Mouse (Mus musculus) brain, adult 2 months (tissue): ENCODE results near the gene Tarbp2.

ENCODE experiments used
- DNase-seq: peaks from one replicate; pipeline ENCODE4 v3.0.0; 2011; ENCODE audit warnings: low read depth, low spot score

Gene Tarbp2

DNA sequence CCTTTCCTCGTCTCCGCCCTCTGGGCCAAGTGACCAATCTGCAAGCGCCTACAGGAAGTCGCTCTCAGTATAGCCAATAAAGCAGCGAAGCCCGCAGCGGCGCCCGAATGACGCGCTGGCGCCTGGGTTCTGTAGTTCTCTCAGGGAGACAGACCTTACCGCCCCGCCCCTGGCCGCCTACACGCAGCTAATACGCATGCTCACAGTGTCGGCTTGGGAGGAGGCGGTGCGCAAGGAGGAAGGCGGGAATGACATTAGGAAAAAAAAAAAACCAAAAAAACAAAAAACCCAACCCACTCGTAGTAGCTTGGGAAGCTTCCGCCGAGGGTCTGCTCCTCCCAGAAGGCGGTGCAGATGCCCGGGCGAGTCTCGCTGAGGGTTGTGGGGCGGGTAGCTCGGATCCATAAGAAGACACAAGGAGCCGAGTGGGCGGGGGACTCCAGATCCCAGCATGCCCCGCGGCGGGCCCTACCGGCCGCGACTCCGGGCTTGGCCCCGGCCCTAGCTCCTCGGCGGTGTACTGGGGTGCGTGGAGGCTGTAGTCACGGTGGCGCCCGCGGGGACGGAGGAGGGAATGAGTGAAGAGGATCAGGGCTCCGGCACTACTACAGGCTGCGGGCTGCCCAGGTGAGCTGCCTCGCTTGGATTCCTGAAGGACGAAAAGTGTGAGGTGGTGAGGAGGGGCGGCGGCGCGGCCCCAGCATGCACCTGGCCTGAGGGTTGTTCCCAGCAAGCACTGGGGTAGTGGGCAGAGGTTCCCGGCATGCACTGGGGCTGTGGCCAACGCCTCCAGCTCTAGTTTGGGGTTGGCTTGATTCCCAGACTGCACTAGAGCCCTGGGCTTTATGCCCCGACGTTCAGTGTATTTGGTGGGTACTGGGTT, at the start of gene Tarbp2:
TSS of gene Tarbp2 (plus strand) at position 217 of the 883 bp plus-strand sequence.
- DNase-seq, result peak; percentile 100

DNA sequence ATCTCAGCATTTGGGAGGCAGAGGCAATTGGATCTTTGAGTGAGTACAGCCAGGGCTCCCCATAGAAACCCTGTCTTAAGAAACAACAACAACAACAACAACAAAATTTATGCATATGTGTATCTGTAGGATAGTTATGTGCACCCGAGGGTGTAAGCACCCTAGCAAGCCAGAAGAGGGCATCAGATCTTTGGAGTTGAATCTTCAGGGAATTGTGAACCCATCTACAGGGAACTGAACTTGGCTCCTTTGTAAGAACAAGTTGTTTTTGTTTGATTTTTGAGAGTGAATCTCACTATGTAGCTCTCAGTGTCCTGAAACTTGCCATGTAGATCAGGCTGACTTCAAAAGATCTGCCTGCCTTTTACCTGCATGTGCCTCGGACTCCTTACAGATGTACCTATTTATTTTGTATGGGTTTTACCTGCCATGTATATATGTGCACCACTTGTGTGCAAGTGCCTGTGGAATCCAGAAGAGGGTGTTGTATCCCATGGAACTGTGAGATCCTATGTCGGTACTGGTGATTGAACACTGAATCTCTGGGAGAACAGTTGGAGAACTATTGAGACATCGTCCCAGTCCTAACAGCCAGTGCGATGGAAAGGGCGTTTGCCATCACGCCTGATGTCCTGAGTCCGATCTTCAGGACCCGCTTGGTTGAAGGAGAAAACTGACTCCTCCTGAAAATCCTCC, 49.2 kb upstream of the Tarbp2 start:
- no peak for DNase-seq

DNA sequence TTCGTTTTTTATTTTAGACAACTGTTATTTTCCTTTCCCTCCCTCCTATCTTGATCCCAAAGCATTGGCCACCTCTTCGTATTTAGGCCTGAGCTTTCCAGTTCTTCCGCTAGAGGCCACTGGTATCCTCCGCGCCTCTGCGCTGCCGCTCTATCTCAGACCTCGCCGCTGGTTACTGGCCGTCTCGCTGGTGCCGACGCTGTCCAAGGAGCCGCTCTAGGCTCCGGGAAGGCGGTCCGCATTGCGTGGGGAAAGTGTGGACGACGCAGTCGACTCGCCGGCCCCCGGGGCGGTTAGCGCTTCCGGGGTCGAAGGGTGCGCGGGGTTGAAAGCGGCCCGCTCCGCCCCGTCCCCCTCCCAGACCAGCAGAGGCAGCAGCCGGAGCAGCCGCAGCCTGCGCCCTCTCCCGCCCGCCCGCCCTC, 47.8 kb upstream of the Tarbp2 start, which contains the start of gene Pcbp2:
TSS of gene Pcbp2 (plus strand) at position 357 of the 422 bp plus-strand sequence.
- peak; percentile 99 for DNase-seq

DNA sequence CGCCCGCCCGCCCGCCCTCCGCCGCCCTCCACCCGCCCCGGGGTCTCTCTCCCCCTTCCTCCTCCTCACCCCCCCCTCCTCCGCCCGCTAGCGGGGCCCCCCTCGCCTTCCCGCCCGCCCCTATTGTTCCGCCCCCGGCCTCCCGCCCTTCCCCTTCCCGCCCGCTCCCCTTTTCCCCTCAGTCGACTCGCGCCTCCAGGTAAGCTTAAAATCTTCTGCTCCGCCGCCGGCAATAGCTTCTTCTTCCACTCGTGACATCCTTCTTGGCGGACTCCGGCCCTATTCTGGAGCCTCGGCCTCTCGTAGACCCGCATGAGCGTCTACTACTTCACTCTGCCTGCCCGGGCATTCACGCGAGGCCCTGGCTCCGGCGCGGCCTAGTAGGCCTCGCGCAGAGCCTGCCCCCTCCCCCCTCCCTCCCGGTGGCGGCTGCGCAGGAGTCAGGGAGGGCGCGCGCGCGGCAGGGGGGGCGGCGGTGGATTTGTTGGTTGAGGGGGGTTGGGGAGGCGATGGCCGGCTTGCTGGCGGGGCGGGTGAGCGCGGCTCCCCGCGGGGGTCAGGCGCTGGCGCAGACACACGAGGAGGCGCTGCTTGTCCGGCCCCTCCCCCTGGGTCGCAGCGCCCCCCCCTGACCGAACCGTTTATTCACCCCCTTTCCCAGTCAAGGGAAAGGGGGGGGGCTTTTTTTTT, 47.2 kb upstream of the Tarbp2 start:
- DNase-seq, result peak; percentile 93

DNA sequence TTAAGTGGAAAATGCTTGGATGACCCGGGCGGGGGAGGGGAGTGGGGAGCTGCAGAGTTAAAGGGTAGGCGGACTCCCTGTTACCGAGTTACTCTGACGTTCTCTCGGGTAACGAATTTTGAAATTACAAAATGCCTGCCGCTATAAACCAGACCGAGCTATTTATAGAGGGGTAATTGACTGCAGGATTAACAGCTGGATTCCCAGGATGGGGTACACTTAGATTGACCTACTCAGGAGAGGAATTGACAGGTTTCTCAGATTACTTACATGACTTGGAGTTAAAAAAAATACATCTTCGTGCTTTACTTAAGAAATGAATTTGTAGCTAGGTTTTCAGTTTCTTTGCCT, 46.7 kb upstream of the Tarbp2 start:
- no peak for DNase-seq

DNA sequence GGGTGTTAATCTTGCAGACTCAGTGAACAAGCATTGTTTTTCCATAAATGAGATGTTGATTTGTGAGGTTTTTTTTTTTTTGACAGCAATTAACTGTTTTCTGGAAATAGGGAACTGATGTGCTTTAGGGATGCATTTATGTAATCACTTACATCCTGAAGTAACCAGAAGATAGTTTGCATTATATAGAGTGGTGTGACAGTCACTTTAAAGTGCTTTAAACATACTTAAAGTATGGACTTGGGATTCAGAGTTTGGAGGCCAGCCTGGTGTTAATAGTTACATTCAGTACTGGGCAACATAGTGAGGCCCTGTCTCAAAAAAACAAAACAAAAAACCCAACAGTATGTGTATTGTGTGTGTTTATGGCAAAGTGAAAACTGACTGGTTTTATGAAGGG, 46.3 kb upstream of the Tarbp2 start:
- no peak for DNase-seq

DNA sequence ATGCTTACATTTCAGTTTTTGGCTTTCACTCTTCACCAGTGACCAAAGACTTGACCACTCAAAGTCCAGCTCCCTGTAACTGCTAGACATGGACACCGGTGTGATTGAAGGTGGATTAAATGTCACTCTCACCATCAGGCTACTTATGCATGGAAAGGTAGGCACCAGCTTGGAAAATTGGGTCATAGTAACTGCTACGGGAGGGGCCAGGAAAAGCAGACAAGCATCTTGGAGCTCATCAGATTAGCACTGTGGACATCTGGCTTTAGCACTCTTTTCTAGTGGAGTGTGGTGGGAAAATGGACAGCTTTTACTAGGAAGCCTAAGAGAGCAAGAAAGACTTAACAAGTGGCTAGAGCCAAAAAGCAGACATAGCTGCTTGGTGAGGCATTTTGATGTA, 44.7 kb upstream of the Tarbp2 start:
- peak; percentile 53 for DNase-seq

DNA sequence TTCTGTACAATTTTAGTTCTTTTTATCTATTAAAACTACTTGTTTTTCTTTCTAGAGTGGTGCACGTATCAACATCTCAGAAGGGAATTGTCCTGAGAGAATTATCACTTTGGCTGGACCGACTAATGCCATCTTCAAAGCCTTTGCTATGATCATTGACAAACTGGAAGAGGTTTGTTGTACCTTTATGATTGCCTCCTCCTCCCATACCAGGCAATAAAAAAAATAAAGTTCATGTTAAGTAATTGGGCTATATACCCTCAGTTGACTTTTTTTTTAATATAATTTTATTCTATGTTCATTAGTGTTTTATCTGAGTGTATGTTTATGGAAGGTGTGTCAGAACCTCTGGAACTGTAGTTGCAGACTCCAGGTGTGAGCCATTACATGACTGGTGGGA, 43.5 kb upstream of the Tarbp2 start:
- no peak for DNase-seq

DNA sequence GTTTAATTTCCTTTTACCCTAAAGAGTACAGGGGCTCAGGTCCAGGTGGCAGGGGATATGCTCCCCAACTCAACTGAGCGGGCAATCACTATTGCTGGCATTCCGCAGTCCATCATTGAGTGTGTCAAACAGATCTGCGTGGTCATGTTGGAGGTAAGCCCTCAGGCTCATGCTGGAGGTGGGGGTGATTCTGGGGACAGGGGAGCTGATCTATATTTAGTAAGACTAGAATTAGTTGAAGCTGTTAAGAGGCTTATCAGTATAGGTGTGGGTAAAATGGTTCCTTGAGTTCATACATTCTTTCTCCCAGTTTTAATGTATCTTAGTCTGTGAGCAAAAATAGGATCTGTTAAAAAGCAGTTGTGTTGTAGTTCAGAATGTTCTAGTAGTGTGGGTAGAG, 34.9 kb upstream of the Tarbp2 start:
- DNase-seq, result no peak

DNA sequence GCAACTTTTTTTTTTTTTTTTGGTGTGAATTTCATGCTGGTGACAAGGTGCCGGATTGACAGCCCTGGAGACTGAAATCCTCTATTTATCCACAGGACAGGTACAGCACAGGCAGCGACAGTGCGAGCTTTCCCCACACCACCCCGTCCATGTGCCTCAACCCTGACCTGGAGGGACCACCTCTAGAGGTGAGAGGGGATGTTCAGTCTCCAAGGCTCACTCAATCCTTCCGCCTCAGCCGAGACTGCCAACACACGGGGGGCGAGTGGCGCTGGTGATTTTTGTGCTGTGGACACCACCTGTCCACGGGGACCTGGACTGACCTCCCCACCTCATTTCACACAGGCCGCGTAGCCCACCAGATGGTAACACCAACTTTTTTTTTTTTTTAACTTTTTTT, 32.1 kb upstream of the Tarbp2 start:
- no peak for DNase-seq

DNA sequence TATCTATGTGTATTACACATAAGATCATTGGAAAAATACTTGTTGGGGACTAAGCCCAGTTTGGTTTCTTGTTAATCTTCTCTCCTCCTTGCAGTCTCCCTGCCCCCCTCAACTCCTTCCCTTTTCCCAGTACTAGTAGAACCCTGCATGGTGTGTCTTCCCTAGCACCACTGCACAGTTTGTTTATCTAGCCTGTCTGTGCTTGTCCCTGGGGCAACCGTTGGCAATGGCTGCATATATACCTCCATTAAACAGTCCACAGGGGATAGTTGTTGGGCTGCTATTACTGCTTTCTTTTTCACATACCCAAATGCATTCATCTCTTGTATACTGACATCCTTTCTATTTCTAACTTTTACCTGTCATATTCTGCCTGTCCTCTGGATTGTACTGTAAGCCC, 30.3 kb upstream of the Tarbp2 start:
- DNase-seq, result no peak

DNA sequence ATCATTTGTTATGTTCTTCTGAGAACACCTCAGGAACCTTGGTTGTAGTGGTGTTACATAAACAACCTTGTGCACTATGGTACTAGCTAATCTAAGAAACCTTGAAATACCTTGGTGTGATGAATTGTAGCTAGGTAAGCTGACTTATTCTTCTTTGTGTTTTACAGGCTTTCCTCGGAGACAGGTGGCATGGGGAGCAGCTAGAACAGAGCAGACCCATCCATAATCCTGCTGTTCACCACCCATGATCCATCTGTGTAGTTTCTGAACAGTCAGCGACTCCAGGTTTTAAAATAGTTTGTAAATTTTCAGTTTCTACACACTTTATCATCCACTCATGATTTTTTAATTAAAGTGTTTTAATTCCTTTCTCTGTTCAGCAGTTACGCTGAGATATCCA, 19.7 kb upstream of the Tarbp2 start:
- DNase-seq, result peak; percentile 61

DNA sequence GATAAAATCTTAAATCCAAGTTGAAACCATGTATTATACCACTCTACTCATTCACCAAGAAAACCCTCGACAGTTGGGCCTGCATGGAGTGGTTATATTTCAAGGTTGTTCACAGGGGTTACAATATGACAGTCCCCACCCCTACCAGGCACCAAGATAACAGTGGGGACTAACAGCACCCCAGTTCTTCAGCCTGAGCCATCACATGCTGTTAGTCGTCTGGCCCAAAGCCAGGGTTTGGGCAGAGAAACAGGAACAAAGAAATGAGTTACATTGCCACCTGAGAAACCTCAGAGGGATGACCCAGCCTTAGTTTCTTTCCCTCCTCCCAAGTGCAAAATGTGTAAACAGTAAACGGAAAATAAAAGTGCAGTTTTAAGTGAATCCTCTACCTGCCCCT, 18.6 kb upstream of the Tarbp2 start:
- peak; percentile 47 for DNase-seq

DNA sequence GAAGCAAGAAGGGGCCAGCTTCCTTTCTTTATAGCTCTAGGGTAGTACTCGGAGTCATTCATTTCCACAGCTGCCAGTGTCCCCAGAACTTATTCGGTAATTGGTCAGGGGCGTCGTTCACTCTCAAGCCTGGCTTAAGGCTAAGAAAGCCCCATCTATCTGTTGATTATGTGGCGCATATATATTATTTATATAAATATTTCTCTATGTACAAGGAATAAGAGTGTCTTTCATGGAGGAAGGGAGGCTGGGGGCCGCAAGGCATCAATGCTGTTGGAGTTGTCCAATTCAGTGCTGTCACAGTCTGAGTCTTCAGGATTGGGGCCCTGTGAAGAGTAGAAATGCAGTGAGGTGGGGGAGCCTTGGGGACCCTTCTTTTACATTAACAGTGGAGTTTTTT, 18.1 kb upstream of the Tarbp2 start:
- no peak for DNase-seq

DNA sequence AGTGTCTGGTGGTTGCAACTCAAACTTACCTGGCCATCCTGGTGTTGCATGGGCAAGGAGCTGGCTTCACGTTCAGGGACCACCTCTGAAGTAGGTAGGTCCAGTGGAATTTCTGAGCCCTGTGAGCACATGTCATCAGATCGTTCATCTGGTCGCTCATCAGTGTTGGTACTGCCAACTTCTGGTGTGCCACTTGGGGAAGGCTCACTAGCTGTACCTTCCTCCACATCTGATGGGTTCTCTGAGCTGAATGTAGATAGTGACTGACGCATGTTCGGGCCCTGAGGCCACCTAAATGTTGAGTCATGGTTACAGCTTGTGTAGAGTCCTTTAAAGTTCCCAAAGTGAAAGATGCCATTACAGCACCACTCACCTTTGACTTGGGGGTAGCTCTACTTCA, 17.5 kb upstream of the Tarbp2 start:
- DNase-seq, result no peak

DNA sequence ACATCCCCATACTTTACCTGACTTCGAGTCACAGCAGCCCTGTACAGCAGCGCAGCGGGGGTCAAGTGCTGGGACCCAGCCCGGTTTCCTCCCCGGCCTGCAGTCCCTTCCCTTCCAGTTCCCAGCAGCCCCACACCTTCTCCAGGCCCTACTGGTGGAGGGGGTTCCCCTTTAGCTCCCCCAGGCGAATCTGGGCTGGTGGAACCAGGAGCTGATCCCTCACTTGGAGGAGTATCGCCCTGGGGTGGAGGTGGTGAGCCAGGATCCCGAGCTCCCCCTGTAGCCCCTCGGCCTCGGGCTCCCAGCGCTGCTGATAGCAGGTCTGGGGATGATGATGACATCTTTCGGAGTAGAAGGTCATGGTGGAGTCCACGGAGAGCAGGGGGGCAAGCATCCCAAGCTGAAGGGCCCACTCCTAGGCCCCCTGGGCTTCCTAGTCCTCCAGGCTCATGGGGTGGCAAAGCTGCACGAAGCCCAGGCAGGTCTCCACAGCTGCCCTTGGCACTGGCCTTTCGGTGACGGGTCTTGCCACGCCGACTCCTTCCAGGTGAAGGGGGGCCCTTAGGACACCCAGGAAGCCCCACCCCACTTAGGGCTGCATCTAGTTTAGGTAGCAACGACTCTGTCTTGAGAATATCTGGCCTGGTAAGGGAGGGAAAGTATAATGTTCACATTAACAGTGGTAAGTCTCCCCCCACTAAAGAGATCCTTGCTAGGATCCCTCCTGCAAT, 16.7 kb upstream of the Tarbp2 start:
- DNase-seq, result no peak

DNA sequence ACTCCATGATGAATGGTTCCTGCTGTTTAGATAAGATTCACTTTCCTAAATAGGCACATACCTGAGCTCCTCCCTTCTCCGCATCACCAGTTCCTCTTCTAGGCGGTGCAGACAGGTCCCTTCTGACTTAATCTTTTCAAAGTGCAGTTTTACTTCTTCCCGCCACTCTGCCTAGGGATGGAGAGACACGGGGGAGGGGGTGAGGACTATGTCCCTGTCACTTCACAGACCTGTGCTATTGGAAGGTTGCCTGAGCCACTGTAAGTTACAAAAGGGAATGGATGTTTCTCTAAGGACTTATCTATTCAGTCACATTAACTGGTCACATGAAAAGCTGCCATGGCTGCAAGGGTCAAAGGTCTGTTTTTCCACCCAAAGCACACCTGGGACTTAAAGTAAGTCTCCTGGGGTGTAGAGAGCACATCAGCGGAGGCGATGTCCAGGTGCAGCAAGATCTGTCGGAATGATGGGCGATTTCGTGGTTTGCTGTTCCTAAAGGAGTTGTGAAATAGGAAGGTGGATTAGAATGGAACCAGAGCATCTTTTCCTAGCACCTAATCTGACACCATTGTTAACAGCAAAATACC, 15.6 kb upstream of the Tarbp2 start:
- DNase-seq, result no peak

DNA sequence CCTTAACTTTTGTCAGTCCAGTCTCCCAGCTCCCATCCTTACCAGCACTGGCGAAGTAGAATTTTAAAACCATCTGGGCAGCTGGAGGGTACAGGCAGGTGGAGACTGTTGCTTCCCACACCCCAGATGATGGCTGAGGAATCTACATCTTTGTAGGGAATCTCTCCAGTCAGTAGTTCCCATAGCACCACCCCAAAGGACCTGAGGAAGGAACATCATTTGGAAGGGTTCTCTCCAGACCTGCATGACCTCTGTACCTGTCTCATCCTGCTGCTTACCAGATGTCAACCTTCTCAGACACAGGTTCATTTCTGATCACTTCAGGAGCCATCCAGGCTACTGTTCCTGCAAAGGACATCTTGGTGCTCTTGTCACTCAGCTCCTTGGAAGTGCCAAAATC, 14.5 kb upstream of the Tarbp2 start, which contains the start of gene Gm10337:
TSS of gene Gm10337 (plus strand) at position 276 of the 400 bp plus-strand sequence.
- DNase-seq, result no peak

DNA sequence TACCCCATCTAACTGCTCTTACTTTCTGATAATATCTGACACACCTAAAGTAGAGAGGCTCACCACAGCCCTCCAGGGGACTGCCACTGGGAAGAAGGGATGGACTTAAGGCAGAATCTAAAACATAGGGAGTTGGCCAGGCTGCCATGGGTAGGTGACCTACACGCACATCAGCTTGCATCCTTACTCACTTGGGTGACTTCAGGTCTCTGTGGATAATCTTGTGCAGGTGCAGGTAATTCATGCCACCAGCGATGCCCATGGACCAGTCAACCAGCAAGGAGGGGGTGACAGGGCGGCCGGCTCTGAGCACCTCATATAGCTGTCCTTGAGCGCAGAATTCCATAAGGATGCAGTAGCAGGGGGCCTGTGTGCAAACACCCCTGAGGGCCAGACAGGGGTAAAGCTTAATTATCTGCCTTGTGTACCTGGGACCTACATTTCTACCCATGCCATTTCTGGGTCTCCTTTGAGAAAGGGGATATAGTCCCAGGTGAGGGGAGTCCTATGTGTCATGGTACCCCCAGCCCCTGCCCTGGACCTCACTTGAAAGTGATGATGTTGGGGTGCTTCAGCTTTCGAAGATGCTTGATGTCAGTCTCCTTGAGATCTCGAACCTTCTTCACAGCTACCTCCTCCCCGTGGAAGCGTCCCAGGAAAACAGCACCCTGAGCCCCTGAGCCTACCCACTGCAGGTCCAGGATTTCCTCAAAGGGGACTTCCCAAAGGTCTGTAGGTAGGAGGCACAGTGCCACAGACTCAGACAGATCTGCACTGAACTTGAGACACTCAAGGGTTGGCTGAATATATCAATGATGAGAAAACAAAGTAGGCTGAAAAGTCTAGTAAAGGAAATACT, 13.8 kb upstream of the Tarbp2 start:
- DNase-seq, result no peak

DNA sequence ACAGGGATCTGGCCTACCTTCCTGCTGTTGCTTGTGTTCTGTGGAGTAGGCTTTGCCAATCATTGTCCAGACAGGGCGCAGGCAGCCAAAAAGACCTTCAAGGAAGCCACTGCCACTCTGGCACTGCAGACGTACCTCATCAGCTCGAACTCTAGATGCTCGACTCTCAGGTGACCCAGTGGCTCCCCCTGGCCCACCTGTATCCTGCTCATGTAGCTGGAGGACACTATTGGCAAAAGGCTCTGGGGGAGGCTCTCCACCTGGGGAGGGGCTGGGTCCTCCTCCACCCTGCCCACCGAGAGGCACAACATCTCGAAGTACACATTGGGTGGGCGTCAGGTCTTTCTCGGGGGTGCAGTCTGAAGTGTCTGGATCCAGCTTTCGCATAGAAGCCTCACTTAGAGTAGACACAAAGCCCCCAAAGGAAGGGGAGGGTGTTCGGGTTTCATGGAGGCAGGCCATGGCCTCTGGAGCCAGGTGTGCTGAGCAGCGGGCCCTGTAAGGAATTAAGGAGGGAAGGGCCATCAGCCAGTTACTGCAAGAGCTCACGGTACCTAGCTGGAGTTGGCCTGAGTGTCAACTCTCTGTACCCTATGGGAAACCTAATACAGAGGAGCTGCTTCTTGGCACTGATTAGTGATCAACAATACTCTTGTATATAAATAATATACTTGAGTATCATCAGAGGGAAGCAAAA, 12.8 kb upstream of the Tarbp2 start:
- DNase-seq, result no peak
